Mouse (Mus musculus) MEL (cell line): ENCODE results near the gene Lix1. TPM values are rescaled to one million over a fixed set of nuclear protein-coding genes. Genes with fewer than 3 reads are reported as not detected.

ENCODE experiments used
- DNase-seq: peaks from one replicate; pipeline ENCODE4 v3.0.0; 2011; ENCODE audit warnings: low read depth, low spot score
- H3K27ac ChIP-seq: 2 replicates; pipeline ENCODE4 v1.5.1; 2012; ENCODE audit warnings: low read depth, mild to moderate bottlenecking, control low read depth, low read length, moderate library complexity; ENCODE audit not compliant: control insufficient read depth
- H3K27me3 ChIP-seq, 2 experiments: fragments of 150-350 bp in 1 of 2; sonication (generic) in 1 of 2; 2 replicates each; pipeline ENCODE4 v1.6.1; 2012; ENCODE audit warnings: low read length in 2 of 2, mild to moderate bottlenecking in 2 of 2, improper control_type of control experiment in 1 of 2, moderate library complexity in 1 of 2; ENCODE audit not compliant: insufficient read depth in 2 of 2, control insufficient read depth in 1 of 2
- H3K36me3 ChIP-seq, 2 experiments: 2 replicates each; pipeline ENCODE4 v1.6.1; 2012 to 2014; ENCODE audit warnings: low read length in 2 of 2, improper control_type of control experiment in 1 of 2, inconsistent platforms in 1 of 2, mild to moderate bottlenecking in 1 of 2; ENCODE audit not compliant: insufficient read depth in 2 of 2, control insufficient read depth in 1 of 2
- H3K4me1 ChIP-seq, 2 experiments: fragments of 150-350 bp in 1 of 2; sonication (generic) in 1 of 2; 2 replicates each; pipeline ENCODE4 v1.6.1; 2012; ENCODE audit warnings: low read length in 2 of 2, improper control_type of control experiment in 1 of 2, mild to moderate bottlenecking in 1 of 2; ENCODE audit not compliant: insufficient read depth in 2 of 2, control insufficient read depth in 1 of 2
- H3K4me3 ChIP-seq, 2 experiments: fragments of 150-350 bp in 1 of 2; sonication (generic) in 1 of 2; 2 replicates each; pipeline ENCODE4 v1.5.1; 2012; ENCODE audit warnings: low read depth in 2 of 2, low read length in 2 of 2, mild to moderate bottlenecking in 2 of 2, moderate library complexity in 2 of 2, control low read depth in 1 of 2, improper control_type of control experiment in 1 of 2; ENCODE audit not compliant: control insufficient read depth in 1 of 2, insufficient read depth in 1 of 2
- H3K79me2 ChIP-seq: 2 replicates; pipeline ENCODE4 v1.6.1; 2012; ENCODE audit warnings: mild to moderate bottlenecking, low read length, moderate library complexity; ENCODE audit not compliant: control insufficient read depth, poor library complexity, insufficient read depth
- H3K9ac ChIP-seq: 2 replicates; pipeline ENCODE4 v1.6.1; 2012; ENCODE audit warnings: low read depth, mild to moderate bottlenecking, control low read depth, low read length, moderate library complexity; ENCODE audit not compliant: control insufficient read depth, poor library complexity, severe bottlenecking
- H3K9me3 ChIP-seq: fragments of 150-350 bp; sonication (generic); replicated peaks from 2 replicates; pipeline ENCODE4 v1.6.1; 2012; ENCODE audit warnings: mild to moderate bottlenecking, low read length, improper control_type of control experiment, moderate library complexity; ENCODE audit not compliant: insufficient read depth
- BHLHE40 ChIP-seq: IDR thresholded peaks from 2 replicates; pipeline ENCODE4 v1.6.1; 2012; ENCODE audit warnings: low read depth, mild to moderate bottlenecking, inconsistent platforms, low read length, improper control_type of control experiment, borderline replicate concordance
- CHD2 ChIP-seq: IDR thresholded peaks from 2 replicates; pipeline ENCODE4 v1.6.1; 2011; ENCODE audit warnings: low read length, improper control_type of control experiment
- ELF1 ChIP-seq: IDR thresholded peaks from 2 replicates; pipeline ENCODE4 v1.6.1; 2014; ENCODE audit warnings: low read depth, mild to moderate bottlenecking, inconsistent platforms, low read length, improper control_type of control experiment, moderate library complexity
- EP300 ChIP-seq, 2 experiments: IDR thresholded peaks; 2 replicates each; pipeline ENCODE4 v1.6.1; 2011; ENCODE audit warnings: improper control_type of control experiment in 2 of 2, low read length in 2 of 2, low read depth in 1 of 2, mild to moderate bottlenecking in 1 of 2
- ETS1 ChIP-seq: IDR thresholded peaks from 2 replicates; pipeline ENCODE4 v1.6.1; 2012; ENCODE audit warnings: low read depth, mild to moderate bottlenecking, inconsistent platforms, low read length, improper control_type of control experiment, moderate library complexity
- GABPA ChIP-seq: IDR thresholded peaks from 2 replicates; pipeline ENCODE4 v1.6.1; 2012; ENCODE audit warnings: low read depth, mild to moderate bottlenecking, inconsistent platforms, low read length, improper control_type of control experiment, moderate library complexity
- HCFC1 ChIP-seq: IDR thresholded peaks from 2 replicates; pipeline ENCODE4 v1.6.1; 2012; ENCODE audit warnings: low read depth, mild to moderate bottlenecking, inconsistent platforms, low read length, improper control_type of control experiment, moderate library complexity
- JUND ChIP-seq: IDR thresholded peaks from 2 replicates; pipeline ENCODE4 v1.6.1; 2011; ENCODE audit warnings: low read depth, mild to moderate bottlenecking, improper control_type of control experiment, low read length
- MAX ChIP-seq: IDR thresholded peaks from 2 replicates; pipeline ENCODE4 v1.6.1; 2011; ENCODE audit warnings: low read length, improper control_type of control experiment
- NELFE ChIP-seq: IDR thresholded peaks from 2 replicates; pipeline ENCODE4 v1.6.1; 2011; ENCODE audit warnings: low read depth, low read length, improper control_type of control experiment
- NRF1 ChIP-seq: IDR thresholded peaks from 2 replicates; pipeline ENCODE4 v1.6.1; 2014; ENCODE audit warnings: low read depth, mild to moderate bottlenecking, inconsistent platforms, low read length, improper control_type of control experiment, moderate library complexity; ENCODE audit not compliant: poor library complexity, insufficient read depth, severe bottlenecking
- POLR2AphosphoS2 ChIP-seq: IDR thresholded peaks from 2 replicates; pipeline ENCODE4 v1.6.1; 2011; ENCODE audit warnings: low read length, improper control_type of control experiment
- POLR2AphosphoS5 ChIP-seq: IDR thresholded peaks from 2 replicates; pipeline ENCODE4 v1.6.1; 2012; ENCODE audit warnings: low read depth, borderline replicate concordance, mild to moderate bottlenecking, inconsistent platforms, low read length, moderate library complexity, mixed read lengths
- RAD21 ChIP-seq: IDR thresholded peaks from 2 replicates; pipeline ENCODE4 v1.6.1; 2011; ENCODE audit warnings: mild to moderate bottlenecking, low read depth, low read length, improper control_type of control experiment
- RCOR1 ChIP-seq: IDR thresholded peaks from 2 replicates; pipeline ENCODE4 v1.6.1; 2012; ENCODE audit warnings: low read depth, mild to moderate bottlenecking, inconsistent platforms, low read length, improper control_type of control experiment
- SIN3A ChIP-seq: IDR thresholded peaks from 2 replicates; pipeline ENCODE4 v1.6.1; 2012; ENCODE audit warnings: low read length, improper control_type of control experiment, inconsistent platforms
- SMC3 ChIP-seq: IDR thresholded peaks from 2 replicates; pipeline ENCODE4 v1.6.1; 2011; ENCODE audit warnings: low read depth, low read length, improper control_type of control experiment
- TAL1 ChIP-seq: IDR thresholded peaks from 2 replicates; pipeline ENCODE4 v1.6.1; 2012; ENCODE audit warnings: mild to moderate bottlenecking, inconsistent platforms, low read length, moderate library complexity, mixed read lengths
- TCF12 ChIP-seq: IDR thresholded peaks from 2 replicates; pipeline ENCODE4 v1.6.1; 2014; ENCODE audit warnings: low read depth, mild to moderate bottlenecking, inconsistent platforms, low read length, improper control_type of control experiment, moderate library complexity
- ZKSCAN1 ChIP-seq: IDR thresholded peaks from 2 replicates; pipeline ENCODE4 v1.6.1; 2012; ENCODE audit warnings: low read depth, mild to moderate bottlenecking, inconsistent platforms, low read length, improper control_type of control experiment, moderate library complexity
- ZMIZ1 ChIP-seq: IDR thresholded peaks from 2 replicates; pipeline ENCODE4 v1.6.1; 2012; ENCODE audit warnings: low read depth, mild to moderate bottlenecking, inconsistent platforms, low read length, improper control_type of control experiment, moderate library complexity
- ZNF384 ChIP-seq: IDR thresholded peaks from 2 replicates; pipeline ENCODE4 v1.6.1; 2012; ENCODE audit warnings: low read depth, mild to moderate bottlenecking, inconsistent platforms, low read length, improper control_type of control experiment
- polyA plus RNA-seq, 2 experiments: library from polyadenylated mRNA; stranded (reverse) in 1 of 2; unstranded in 1 of 2; fragments of >175 nt in 1 of 2; fragments of >200 nt in 1 of 2; gene quantifications; 2 replicates each; pipeline versions ENCODE4 v1.2.1 to v1.2.4; 2012; ENCODE audit warnings: low replicate concordance in 2 of 2, low read depth in 1 of 2; ENCODE audit not compliant: insufficient read length in 2 of 2, insufficient read depth in 1 of 2, missing spikeins in 1 of 2
- total RNA-seq: library from RNA; depleted of rRNA; stranded (reverse); fragments of 300-350 nt; gene quantifications from 2 replicates; pipeline ENCODE4 v1.2.3, GENCODE M21; 2012

Lix1 gene
- total and polyA plus RNA-seq, 3 experiments: not detected

DNA sequence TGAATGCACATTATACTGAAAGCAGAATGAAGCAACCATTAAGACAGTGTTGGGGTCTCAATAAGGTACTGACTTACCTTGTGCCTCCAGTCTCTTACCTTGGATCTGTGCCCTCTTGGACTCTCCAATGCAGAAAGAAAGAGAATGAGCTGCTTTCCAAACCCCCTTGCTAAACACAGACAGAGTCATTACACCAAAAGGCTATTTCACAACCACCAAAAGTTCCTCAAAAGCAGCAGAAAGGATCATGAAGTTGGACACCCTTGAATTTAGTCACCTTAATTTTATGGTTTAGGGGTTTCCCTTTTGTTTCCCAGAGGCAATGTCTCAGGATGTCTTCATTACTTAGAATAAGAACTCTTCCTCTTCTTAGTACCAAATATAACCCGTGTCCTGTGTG, 52.1 kb downstream of the Lix1 start:
- Histone ChIP-seq H3K4me1 (no peaks in the 10 kb centered on the region), H3K27me3 (no peaks in the 10 kb centered on the region)
- no peak for TF ChIP-seq EP300 (IDR thresholded peaks at IDR 0.05; ENCODE audit: low read depth in 1 of 2, low read length in 2 of 2)
- no peak for TF ChIP-seq SIN3A
- no peak for TF ChIP-seq POLR2AphosphoS2
- no peak for TF ChIP-seq ZKSCAN1
- TF ChIP-seq SMC3: no peak
- TF ChIP-seq NRF1: no peak
- TF ChIP-seq ELF1: no peak
- TF ChIP-seq TCF12: no peak
- TF ChIP-seq ETS1: no peak
- TF ChIP-seq, all 39 proteins: peak for 0
- no peaks in the 10 kb centered on the region for H3K79me2 ChIP-seq
- no peak for DNase-seq
- H3K27ac ChIP-seq: no peak overlapping the region
- H3K9me3 ChIP-seq: no peaks in the 10 kb centered on the region
- no peaks in the 10 kb centered on the region for H3K36me3 ChIP-seq
- no peak overlapping the region for H3K9ac ChIP-seq
- no peak overlapping the region for H3K4me3 ChIP-seq

DNA sequence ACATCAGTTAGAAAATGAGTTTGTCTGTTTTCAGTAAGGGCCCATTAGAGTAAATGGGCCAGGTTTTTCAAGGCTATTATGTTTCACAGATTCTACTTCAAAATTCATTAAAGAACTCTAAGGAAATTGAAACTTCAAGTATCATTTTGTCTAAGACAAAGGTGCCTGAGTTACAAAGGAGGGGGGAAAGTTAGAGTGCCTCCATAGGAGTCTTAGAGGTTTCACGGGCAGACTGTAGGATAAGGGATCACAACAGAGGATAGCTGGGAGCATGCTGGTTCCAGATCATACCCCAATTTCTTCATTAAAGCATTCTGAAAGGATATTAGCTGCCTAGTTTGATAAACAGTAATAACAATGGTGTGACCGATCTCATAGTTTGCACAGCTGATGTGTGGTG, 83.3 kb downstream of the Lix1 start:
- no peaks in the 10 kb centered on the region for H3K27me3 ChIP-seq
- H3K36me3 ChIP-seq: no peaks in the 10 kb centered on the region
- no peak overlapping the region for H3K4me3 ChIP-seq
- H3K79me2 ChIP-seq: no peaks in the 10 kb centered on the region
- no peaks in the 10 kb centered on the region for H3K9me3 ChIP-seq
- DNase-seq: no peak
- TF ChIP-seq RCOR1 (no peak), ETS1 (no peak), HCFC1 (no peak), GABPA (no peak), TAL1 (no peak), SIN3A (no peak), ZNF384 (no peak), NELFE (no peak), JUND (no peak), RAD21 (no peak), CHD2 (no peak), NRF1 (no peak), ZMIZ1 (no peak), TCF12 (no peak), ELF1 (no peak), SMC3 (no peak), EP300 (IDR thresholded peaks at IDR 0.05; ENCODE audit: low read depth in 1 of 2, low read length in 2 of 2) (no peak), MAX (no peak), POLR2AphosphoS5 (no peak), BHLHE40 (no peak)
- H3K4me1 ChIP-seq: no peaks in the 10 kb centered on the region
- no peak overlapping the region for H3K9ac ChIP-seq
- no peak overlapping the region for H3K27ac ChIP-seq
